Mouse (Mus musculus) ovary, postnatal 10 days (tissue): ENCODE results near the gene Nek3.

ENCODE experiments used
- DNase-seq: peaks from one replicate; pipeline ENCODE4 v3.0.0; 2022; ENCODE audit warnings: low spot score

The Nek3 gene

GRCm38 (mm10) chr8:22166080-22166603, at the start of gene Nek3:
Gene Nek3 (minus strand): TSS chr8:22166435.
- peak; percentile 47 for DNase-seq

- DNase-seq = no peak
Observed at GRCm38 (mm10) chr8:22214826-22215225, 48.6 kb upstream of the Nek3 start.

GRCm38 (mm10) chr8:22209012-22209411, 42.8 kb upstream of the Nek3 start:
- no peak for DNase-seq

GRCm38 (mm10) chr8:22207535-22207934, 41.3 kb upstream of the Nek3 start:
- DNase-seq = no peak

GRCm38 (mm10) chr8:22199481-22199880, 33.2 kb upstream of the Nek3 start:
- no peak for DNase-seq

GRCm38 (mm10) chr8:22197914-22198313, 31.7 kb upstream of the Nek3 start:
- DNase-seq = no peak

- no peak for DNase-seq
Observed at GRCm38 (mm10) chr8:22193432-22194010, 27.3 kb upstream of the Nek3 start.

- peak; percentile 82 for DNase-seq
Observed at GRCm38 (mm10) chr8:22192660-22193431, 26.6 kb upstream of the Nek3 start, which contains the start of gene Vps36. Gene Vps36 (plus strand): TSS chr8:22192809.

- DNase-seq = peak; percentile 93
Observed at GRCm38 (mm10) chr8:22185431-22186397, 19.5 kb upstream of the Nek3 start, which contains the start of gene Ckap2. Gene Ckap2 (minus strand): TSS chr8:22185819.

GRCm38 (mm10) chr8:22184884-22185283, 18.6 kb upstream of the Nek3 start:
- no peak for DNase-seq

- no peak for DNase-seq
Observed at GRCm38 (mm10) chr8:22175966-22176365, 9.7 kb upstream of the Nek3 start.

GRCm38 (mm10) chr8:22169167-22169566, 2.9 kb upstream of the Nek3 start:
- no peak for DNase-seq

- DNase-seq = no peak
Observed at GRCm38 (mm10) chr8:22165251-22166079, 770 bp downstream of the Nek3 start.

- DNase-seq = no peak
Observed at GRCm38 (mm10) chr8:22164431-22164830, 1.8 kb downstream of the Nek3 start.

GRCm38 (mm10) chr8:22162206-22162605, 4.0 kb downstream of the Nek3 start:
- no peak for DNase-seq

GRCm38 (mm10) chr8:22150345-22150663, 15.9 kb downstream of the Nek3 start:
- DNase-seq = no peak

- no peak for DNase-seq
Observed at GRCm38 (mm10) chr8:22149643-22150344, 16.4 kb downstream of the Nek3 start.

GRCm38 (mm10) chr8:22148367-22148740, 17.9 kb downstream of the Nek3 start:
- DNase-seq = no peak

GRCm38 (mm10) chr8:22147706-22148366, 18.4 kb downstream of the Nek3 start:
- DNase-seq = no peak

- DNase-seq = no peak
Observed at GRCm38 (mm10) chr8:22145831-22146230, 20.4 kb downstream of the Nek3 start.
